Mouse (Mus musculus) liver, embryonic 14.5 days (tissue): ENCODE measurements around the gene Lin7a.

ENCODE experiments used
- CTCF ChIP-seq: IDR thresholded peaks from 2 replicates; pipeline ENCODE4 v1.5.1; 2016; ENCODE audit warnings: antibody characterized with exemption, low read depth, control low read depth
- EP300 ChIP-seq: IDR thresholded peaks from 2 replicates; pipeline ENCODE4 v1.6.1; 2016; ENCODE audit warnings: antibody characterized with exemption, low read depth

- no peak for TF ChIP-seq CTCF
- TF ChIP-seq EP300 = no peak
Observed at GRCm38 (mm10) chr10:107405347-107405746, 133.9 kb downstream of the Lin7a start.
